Mouse (Mus musculus) fibroblast of lung, adult 2 months (primary cell): Measurements from ENCODE around the gene Fzd2.
A peak's percentile ranks its signal among the peaks of the same experiment; 100 is the strongest.
"Not testable (repeated sequence)": the region's sequence is repeated elsewhere in the genome, so short reads cannot be mapped to it uniquely, and the experiment has no call there.

Experiments used
- DNase-seq: peaks from one replicate; pipeline ENCODE4 v3.0.0-alpha.2; 2011; ENCODE audit warnings: low read depth

Fzd2 gene

DNA sequence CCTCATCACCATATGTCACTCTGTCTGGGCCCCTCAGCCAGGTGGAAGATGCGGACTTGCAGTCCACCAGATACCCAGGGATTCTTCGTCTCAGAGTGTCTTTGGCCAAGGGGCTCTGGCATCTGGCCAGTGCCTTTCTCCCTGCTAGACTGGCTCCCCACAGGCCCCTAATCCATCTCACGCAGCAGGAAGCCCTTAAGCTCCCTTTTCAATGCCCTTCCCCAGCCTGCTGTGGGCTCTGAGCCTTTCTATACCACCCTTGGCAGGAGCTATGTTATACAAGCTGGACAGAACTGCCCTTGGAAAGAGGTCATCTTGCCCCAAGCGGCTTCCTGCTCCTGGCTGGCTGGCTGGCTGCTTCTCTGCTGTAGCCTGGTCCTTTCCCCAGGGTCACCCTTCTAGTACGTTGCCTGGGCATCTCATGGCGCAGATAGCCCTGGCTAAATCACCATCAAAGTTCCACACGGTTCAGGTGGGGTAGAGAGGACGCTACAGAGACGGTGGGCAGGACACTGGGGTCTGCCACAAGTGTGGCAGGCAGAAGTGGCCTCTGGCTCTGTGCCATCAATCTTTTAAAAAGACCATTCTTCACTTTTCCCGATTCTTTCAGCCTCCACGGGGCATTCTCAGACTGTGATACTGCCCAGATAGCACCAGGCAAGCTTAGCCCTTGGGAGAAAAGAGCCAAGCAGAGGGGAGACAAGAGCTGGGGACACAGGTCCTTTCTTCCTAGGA, 22.7 kb upstream of the Fzd2 start:
- no peak for DNase-seq

GRCm38 (mm10) chr11:102582016-102582610, 22.1 kb upstream of the Fzd2 start:
- DNase-seq: peak; percentile 37

- DNase-seq: no peak
These were observed 21.5 kb upstream of the Fzd2 start for GRCm38 (mm10) chr11:102582736-102583135.

DNA sequence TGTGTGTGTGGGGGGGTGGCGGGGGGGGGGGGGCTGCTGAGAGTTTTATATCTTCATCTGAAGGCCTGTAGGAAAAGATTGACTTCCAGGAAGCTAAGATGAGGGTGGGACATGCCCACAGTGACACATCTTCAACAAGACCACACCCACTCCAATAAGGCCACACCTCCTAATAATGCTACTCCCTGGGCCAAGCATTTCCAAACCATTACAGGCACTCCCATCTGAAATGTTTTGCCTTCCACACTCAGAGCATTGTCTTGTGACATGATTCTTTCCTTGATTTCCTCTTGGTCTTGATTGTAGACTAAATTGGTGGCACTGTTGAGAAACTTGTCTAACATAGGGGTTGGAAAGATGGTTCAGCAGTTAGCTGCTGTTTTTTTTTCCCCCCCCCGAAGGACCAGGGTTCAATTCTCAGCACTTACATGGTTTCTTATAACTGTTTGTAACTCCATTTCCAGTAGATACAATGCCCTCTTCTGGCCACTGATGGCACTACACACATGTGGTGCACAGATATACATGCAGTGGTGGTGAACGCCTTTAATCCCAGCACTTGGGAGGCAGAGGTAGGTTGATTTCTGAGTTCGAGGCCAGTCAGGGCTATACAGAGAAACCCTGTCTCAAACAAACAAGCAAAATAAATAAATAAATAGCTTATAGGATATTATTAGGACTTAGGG, 17.6 kb upstream of the Fzd2 start:
- no peak for DNase-seq

GRCm38 (mm10) chr11:102587554-102587953, 16.6 kb upstream of the Fzd2 start:
- DNase-seq: no peak

DNA sequence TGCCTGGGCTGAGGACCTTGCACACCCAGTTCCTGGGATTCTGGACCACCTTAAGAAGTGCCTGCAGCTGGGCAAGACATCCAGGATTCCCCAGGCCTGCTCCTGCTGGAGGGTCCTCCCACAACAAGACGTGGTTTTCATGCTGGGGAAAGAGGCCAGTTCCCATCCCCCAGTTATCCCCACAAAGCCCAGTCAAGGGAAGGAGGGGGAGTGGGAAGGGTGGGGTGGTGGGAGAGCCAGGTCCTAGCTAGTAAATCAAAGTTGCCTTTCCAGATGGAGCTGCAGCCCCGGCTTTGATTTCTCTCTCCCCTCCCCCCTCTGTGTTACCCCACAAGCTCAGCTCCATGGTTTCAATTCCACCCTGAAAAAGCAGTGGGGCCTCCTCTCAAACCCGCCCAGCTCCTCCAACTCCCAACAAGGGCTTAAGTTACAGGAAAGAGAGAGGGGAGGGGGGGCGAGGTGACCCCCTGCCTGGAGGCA, 8.8 kb upstream of the Fzd2 start:
- no peak for DNase-seq

- no peak for DNase-seq
These were observed 4.3 kb upstream of the Fzd2 start for GRCm38 (mm10) chr11:102599912-102600311.

GRCm38 (mm10) chr11:102602816-102603495, 1.2 kb upstream of the Fzd2 start:
- DNase-seq: no peak

GRCm38 (mm10) chr11:102603496-102603850, 723 bp upstream of the Fzd2 start:
- DNase-seq: no peak

DNA sequence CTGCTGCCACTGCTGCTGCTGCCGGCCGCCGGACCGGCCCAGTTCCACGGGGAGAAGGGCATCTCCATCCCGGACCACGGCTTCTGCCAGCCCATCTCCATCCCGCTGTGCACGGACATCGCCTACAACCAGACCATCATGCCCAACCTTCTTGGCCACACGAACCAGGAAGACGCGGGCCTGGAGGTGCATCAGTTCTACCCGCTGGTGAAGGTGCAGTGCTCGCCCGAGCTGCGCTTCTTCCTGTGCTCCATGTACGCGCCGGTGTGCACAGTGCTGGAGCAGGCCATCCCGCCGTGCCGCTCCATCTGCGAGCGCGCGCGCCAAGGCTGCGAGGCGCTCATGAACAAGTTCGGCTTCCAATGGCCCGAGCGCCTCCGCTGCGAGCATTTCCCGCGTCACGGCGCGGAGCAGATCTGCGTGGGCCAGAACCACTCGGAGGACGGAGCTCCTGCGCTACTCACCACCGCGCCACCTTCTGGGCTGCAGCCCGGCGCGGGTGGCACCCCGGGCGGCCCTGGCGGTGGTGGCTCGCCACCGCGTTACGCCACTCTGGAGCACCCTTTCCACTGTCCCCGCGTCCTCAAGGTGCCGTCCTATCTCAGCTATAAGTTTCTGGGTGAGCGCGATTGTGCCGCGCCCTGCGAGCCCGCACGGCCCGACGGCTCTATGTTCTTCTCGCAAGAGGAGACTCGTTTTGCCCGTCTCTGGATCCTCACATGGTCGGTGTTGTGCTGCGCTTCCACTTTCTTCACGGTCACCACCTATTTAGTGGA, 769 bp downstream of the Fzd2 start:
- DNase-seq: no peak

GRCm38 (mm10) chr11:102605553-102606416, 1.6 kb downstream of the Fzd2 start:
- DNase-seq: no peak

DNA sequence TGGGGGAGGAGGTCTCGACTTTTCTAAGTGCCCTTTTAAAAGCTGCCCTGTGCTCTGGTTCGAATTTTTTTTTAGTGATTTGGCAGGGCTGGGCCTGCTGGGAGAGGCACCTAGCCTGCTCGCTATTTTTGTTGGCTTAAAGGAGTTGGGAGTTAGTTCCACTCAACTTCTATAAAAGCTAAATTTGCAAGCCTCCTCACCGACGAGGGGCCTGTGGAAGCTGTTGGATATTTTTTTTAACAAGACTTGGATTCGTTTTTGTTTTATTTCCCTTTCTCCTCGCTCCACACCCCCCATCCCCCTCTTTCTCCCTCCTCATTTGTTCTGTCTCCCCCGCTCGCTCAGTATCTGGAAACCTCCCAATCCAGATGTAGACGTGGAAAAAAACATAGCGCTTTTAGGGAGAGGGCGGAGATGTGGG, 2.6 kb downstream of the Fzd2 start:
- no peak for DNase-seq

GRCm38 (mm10) chr11:102607201-102607600, 3.0 kb downstream of the Fzd2 start:
- not testable (repeated sequence) for DNase-seq

DNA sequence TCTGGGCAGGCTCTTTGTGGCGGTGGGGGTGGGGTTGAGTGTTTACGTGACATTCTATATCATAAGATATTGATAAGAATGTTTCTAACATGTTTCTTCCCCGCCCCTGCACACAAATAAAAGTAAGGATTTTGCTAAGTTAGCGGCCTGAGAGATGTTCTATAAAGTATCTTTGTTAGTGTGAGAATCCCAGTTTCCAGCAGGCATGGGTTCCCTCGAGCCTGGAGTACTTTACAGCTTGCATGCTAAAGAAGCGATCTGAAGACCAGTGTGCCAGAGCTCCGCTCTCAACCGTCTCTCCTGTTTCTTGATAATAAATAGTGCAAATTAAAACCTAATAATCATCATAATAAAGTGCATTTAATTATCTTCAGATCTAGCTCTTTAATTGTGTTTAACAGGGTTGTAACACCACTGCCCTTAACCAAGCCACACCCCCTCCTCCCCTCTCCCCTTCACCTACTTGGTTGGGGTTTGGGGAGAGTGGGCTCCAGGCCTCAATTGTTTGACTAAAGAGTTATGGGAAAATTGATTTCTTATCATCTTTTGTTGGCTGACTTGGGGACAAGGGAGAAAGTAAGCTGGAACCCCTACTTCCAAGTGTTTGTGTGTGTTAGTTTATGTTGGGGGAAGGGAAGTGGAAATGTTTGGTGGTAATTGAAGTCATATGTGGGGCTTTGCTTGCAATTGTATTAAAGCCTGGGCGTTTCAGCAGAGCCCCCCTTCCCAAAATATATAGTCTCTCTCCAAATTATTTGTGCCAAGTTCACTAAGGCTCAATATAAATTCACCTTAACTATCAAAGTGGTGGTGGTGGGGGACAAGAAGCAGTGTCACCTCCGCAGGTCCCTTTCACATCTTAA, 3.7 kb downstream of the Fzd2 start:
- DNase-seq: no peak

DNA sequence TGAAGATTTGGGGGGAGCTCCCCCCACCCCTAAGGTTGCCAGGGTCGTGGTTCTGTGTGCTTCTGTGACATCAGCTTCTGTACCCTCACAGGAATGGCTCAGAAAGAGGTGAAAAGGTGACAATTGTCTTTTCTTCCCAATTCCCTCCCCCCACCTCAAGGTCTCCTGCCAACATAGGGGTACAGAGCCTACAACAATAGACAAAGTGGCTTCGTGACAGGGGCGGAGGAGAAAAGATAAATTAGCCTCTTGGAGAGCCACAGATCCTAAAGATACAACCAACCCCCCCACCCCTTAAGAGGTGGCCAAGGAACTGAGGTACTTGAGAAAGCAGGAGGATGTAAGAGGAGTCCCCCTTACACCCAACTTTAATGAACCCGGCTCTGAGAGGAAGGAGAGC, 4.5 kb downstream of the Fzd2 start:
- no peak for DNase-seq

DNA sequence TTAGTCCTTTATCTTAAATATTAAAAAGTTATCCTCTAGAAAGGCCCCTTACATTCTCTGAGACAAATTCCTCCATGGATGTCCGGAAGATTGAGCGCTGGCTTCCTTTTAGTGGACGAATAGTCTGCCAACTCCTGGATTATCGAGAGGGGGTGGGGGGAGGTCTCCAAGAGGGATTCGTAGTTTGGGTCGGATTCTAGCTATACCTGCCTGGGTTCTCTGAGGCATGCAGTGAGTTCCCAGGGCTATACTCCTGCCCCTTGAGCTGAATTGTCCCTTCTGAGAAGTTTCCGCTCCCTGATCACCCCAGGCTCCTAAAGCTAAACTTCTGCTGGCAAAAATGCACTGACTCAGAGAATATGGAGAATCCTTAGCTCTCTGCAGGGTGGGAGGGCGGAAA, 5.3 kb downstream of the Fzd2 start:
- DNase-seq: no peak

- no peak for DNase-seq
These were observed 6.1 kb downstream of the Fzd2 start for GRCm38 (mm10) chr11:102610260-102610659.

GRCm38 (mm10) chr11:102610675-102611316, 6.6 kb downstream of the Fzd2 start:
- DNase-seq: no peak

- DNase-seq: no peak
These were observed 7.1 kb downstream of the Fzd2 start for GRCm38 (mm10) chr11:102611317-102611705.
